Mouse (Mus musculus) myocyte (in vitro differentiated cells): ENCODE measurements around the gene Gcm2. TPM values are rescaled to one million over a fixed set of nuclear protein-coding genes. Genes with fewer than 3 reads are reported as not detected.

Experiments used
- H3K27me3 ChIP-seq: one replicate; pipeline ENCODE4 v1.6.1; 2011; ENCODE audit not compliant: control insufficient read depth, insufficient read depth, insufficient read length
- H3K36me3 ChIP-seq: one replicate; pipeline ENCODE4 v1.6.1; 2011; ENCODE audit not compliant: control insufficient read depth, insufficient read depth
- H3K4me2 ChIP-seq: one replicate; pipeline ENCODE4 v1.6.1; 2011; ENCODE audit warnings: low read depth, control low read depth
- H3K4me3 ChIP-seq: one replicate; pipeline ENCODE4 v1.5.1; 2011; ENCODE audit warnings: mild to moderate bottlenecking, control low read depth, moderate library complexity
- H3K79me2 ChIP-seq: one replicate; pipeline ENCODE4 v1.6.1; 2011; ENCODE audit not compliant: control insufficient read depth, insufficient read depth
- H3ac ChIP-seq: one replicate; pipeline ENCODE4 v1.6.1; 2011; ENCODE audit not compliant: control insufficient read depth, insufficient read length
- CEBPB ChIP-seq: IDR thresholded peaks from 2 replicates; pipeline ENCODE4 v1.6.1; 2011; ENCODE audit warnings: mild to moderate bottlenecking, moderate library complexity; ENCODE audit not compliant: poor library complexity, insufficient read depth, severe bottlenecking
- E2F4 ChIP-seq: IDR thresholded peaks from one replicate; pipeline ENCODE4 v1.6.1; 2011; ENCODE audit warnings: mild to moderate bottlenecking, control low read depth, moderate library complexity; ENCODE audit not compliant: insufficient read depth
- MAX ChIP-seq: IDR thresholded peaks from one replicate; pipeline ENCODE4 v1.6.1; 2011; ENCODE audit warnings: low read depth, mild to moderate bottlenecking, control low read depth
- MYOD1 ChIP-seq, 3 experiments: IDR thresholded peaks; one replicate each; pipeline ENCODE4 v1.6.1; 2011; ENCODE audit warnings: control low read depth in 2 of 3, low read depth in 2 of 3, mild to moderate bottlenecking in 2 of 3, moderate library complexity in 1 of 3; ENCODE audit not compliant: insufficient read length in 2 of 3, control insufficient read depth in 1 of 3
- MYOG ChIP-seq, 3 experiments: IDR thresholded peaks; one replicate each; pipeline ENCODE4 v1.6.1; 2011; ENCODE audit warnings: control low read depth in 2 of 3, low read depth in 2 of 3, mild to moderate bottlenecking in 2 of 3; ENCODE audit not compliant: insufficient read length in 2 of 3, control insufficient read depth in 1 of 3, insufficient read depth in 1 of 3
- POLR2A ChIP-seq: IDR thresholded peaks from one replicate; pipeline ENCODE4 v1.6.1; 2011; ENCODE audit warnings: low read depth, mild to moderate bottlenecking, control low read depth, moderate library complexity; ENCODE audit not compliant: insufficient read length
- POLR2AphosphoS2 ChIP-seq: IDR thresholded peaks from one replicate; pipeline ENCODE4 v1.6.1; 2011; ENCODE audit warnings: low read depth, control low read depth; ENCODE audit not compliant: insufficient read length
- REST ChIP-seq: IDR thresholded peaks from one replicate; pipeline ENCODE4 v1.6.1; 2011; ENCODE audit warnings: mild to moderate bottlenecking, control low read depth, moderate library complexity; ENCODE audit not compliant: insufficient read depth, insufficient read length
- SRF ChIP-seq: IDR thresholded peaks from one replicate; pipeline ENCODE4 v1.6.1; 2011; ENCODE audit warnings: low read depth; ENCODE audit not compliant: control insufficient read depth, insufficient read length
- TCF12 ChIP-seq: IDR thresholded peaks from one replicate; pipeline ENCODE4 v1.6.1; 2011; ENCODE audit warnings: mild to moderate bottlenecking, control low read depth; ENCODE audit not compliant: poor library complexity, insufficient read depth, severe bottlenecking
- TCF3 ChIP-seq: IDR thresholded peaks from one replicate; pipeline ENCODE4 v1.6.1; 2011; ENCODE audit warnings: low read depth, control low read depth; ENCODE audit not compliant: insufficient read length
- USF1 ChIP-seq: IDR thresholded peaks from one replicate; pipeline ENCODE4 v1.6.1; 2011; ENCODE audit warnings: low read depth, mild to moderate bottlenecking, control low read depth, moderate library complexity
- polyA plus RNA-seq: library from polyadenylated mRNA; unstranded; fragments of >200 nt; fragmentation: generic; extraction: Trizol; gene quantifications from one replicate; pipeline ENCODE4 v1.2.1, GENCODE M21; 2012; ENCODE audit warnings: missing spikeins

Gcm2 gene
- polyA plus RNA-seq, 1 experiment: not detected

GRCm38 (mm10) chr13:41084521-41084920 lies 26.3 kb downstream of the Gcm2 start:
- Histone ChIP-seq H3ac (no peak overlapping the region), H3K4me2 (no peak overlapping the region), H3K79me2 (no peaks in the 10 kb centered on the region), H3K4me3 (no peak overlapping the region), H3K36me3 (no peaks in the 10 kb centered on the region), H3K27me3 (peaks cover 5% of the 10 kb centered on the region)
- no peak for TF ChIP-seq MYOD1 (IDR thresholded peaks at IDR 0.05; ENCODE audit: control insufficient read depth in 1 of 3, insufficient read length in 2 of 3, low read depth in 2 of 3)
- TF ChIP-seq TCF3: no peak
- TF ChIP-seq USF1: no peak

- Histone ChIP-seq H3K79me2 (no peaks in the 10 kb centered on the region), H3K4me2 (no peak overlapping the region), H3K27me3 (peaks cover 34% of the 10 kb centered on the region), H3K4me3 (no peak overlapping the region), H3ac (no peak overlapping the region), H3K36me3 (no peaks in the 10 kb centered on the region)
- TF ChIP-seq TCF3 (no peak), SRF (no peak), E2F4 (no peak), TCF12 (no peak), MYOD1 (IDR thresholded peaks at IDR 0.05; ENCODE audit: control insufficient read depth in 1 of 3, insufficient read length in 2 of 3, low read depth in 2 of 3) (no peak)
Observed at GRCm38 (mm10) chr13:41080700-41081099, 30.1 kb downstream of the Gcm2 start.

GRCm38 (mm10) chr13:41079859-41080258 lies 31.0 kb downstream of the Gcm2 start:
- TF ChIP-seq CEBPB (no peak), MAX (no peak), SRF (no peak), USF1 (no peak), POLR2A (no peak)
- H3ac ChIP-seq: no peak overlapping the region
- H3K4me2 ChIP-seq: no peak overlapping the region
- no peak overlapping the region for H3K4me3 ChIP-seq
- no peaks in the 10 kb centered on the region for H3K79me2 ChIP-seq
- no peaks in the 10 kb centered on the region for H3K36me3 ChIP-seq
- H3K27me3 ChIP-seq: peaks cover 41% of the 10 kb centered on the region

- Histone ChIP-seq H3K4me3 (no peak within 1 kb of the TSS), H3K27me3 (peaks cover 41% of the 10 kb centered on the region), H3ac (no peak within 1 kb of the TSS), H3K36me3 (no peaks in the 10 kb centered on the region), H3K4me2 (no peak within 1 kb of the TSS), H3K79me2 (no peaks in the 10 kb centered on the region)
- TF ChIP-seq MYOD1 (IDR thresholded peaks at IDR 0.05; ENCODE audit: control insufficient read depth in 1 of 3, insufficient read length in 2 of 3, low read depth in 2 of 3) (no peak), TCF12 (no peak), MYOG (IDR thresholded peaks at IDR 0.05; ENCODE audit: control insufficient read depth in 1 of 3, insufficient read depth in 1 of 3, insufficient read length in 2 of 3, low read depth in 2 of 3) (no peak), POLR2A (no peak), MAX (no peak), USF1 (no peak), REST (no peak)
Observed at GRCm38 (mm10) chr13:41079421-41079780, 31.4 kb downstream of the Gcm2 start, which contains the start of gene Mak. TSS of gene Mak (minus strand) at chr13:41079706.

GRCm38 (mm10) chr13:41078690-41079420 lies 32.0 kb downstream of the Gcm2 start:
- H3K4me3 ChIP-seq: no peak overlapping the region
- peaks cover 41% of the 10 kb centered on the region for H3K27me3 ChIP-seq
- H3K4me2 ChIP-seq: no peak overlapping the region
- no peaks in the 10 kb centered on the region for H3K79me2 ChIP-seq
- no peaks in the 10 kb centered on the region for H3K36me3 ChIP-seq
- H3ac ChIP-seq: no peak overlapping the region
- TF ChIP-seq MYOG (IDR thresholded peaks at IDR 0.05; ENCODE audit: control insufficient read depth in 1 of 3, insufficient read depth in 1 of 3, insufficient read length in 2 of 3, low read depth in 2 of 3) (no peak), CEBPB (no peak), POLR2A (no peak), TCF3 (no peak), REST (no peak), E2F4 (no peak), TCF12 (no peak), POLR2AphosphoS2 (no peak), MAX (no peak), USF1 (no peak), SRF (no peak), MYOD1 (IDR thresholded peaks at IDR 0.05; ENCODE audit: control insufficient read depth in 1 of 3, insufficient read length in 2 of 3, low read depth in 2 of 3) (no peak)
